Mouse (Mus musculus): Measurements from ENCODE around the gene Nab2. TPM values are rescaled to one million over a fixed set of nuclear protein-coding genes. Genes with fewer than 3 reads are reported as not detected.
A peak's percentile ranks its signal among the peaks of the same experiment; 100 is the strongest.

Nab2 gene
- polyA plus RNA-seq, 1 experiment from 2014 or later, result 6.8 TPM

GRCm38 (mm10) chr10:127691053-127691452 lies 22.7 kb upstream of the Nab2 start:
- H3K27me3 ChIP-seq (ENCODE audit: control insufficient read depth, insufficient read depth, low read length), result no peaks in the 10 kb centered on the region
- TF ChIP-seq CTCF (IDR thresholded peaks at IDR 0.05; ENCODE audit: low read depth) (peak; percentile 35), EP300 (optimal IDR thresholded peaks at IDR 0.05) (no peak)
- no peak for DNase-seq (ENCODE audit: low spot score)
- no peak for ATAC-seq (ENCODE audit: low FRiP score, low TSS enrichment)
- H3K4me2 ChIP-seq (replicated peaks; ENCODE audit: low read depth), result no peak overlapping the region
- H3K9ac ChIP-seq (ENCODE audit: low read length), result no peak overlapping the region
- H3K36me3 ChIP-seq (ENCODE audit: control insufficient read depth, insufficient read depth, low read length), result peaks cover 11% of the 10 kb centered on the region
- H3K4me3 ChIP-seq (ENCODE audit: low read depth, low read length), result no peak overlapping the region
- H3K9me3 ChIP-seq (ENCODE audit: control insufficient read depth, low read length), result no peaks in the 10 kb centered on the region
- WGBS, result 18% methylated on average over 1 of the region's 1 CpGs
- no peaks in the 10 kb centered on the region for H3K4me1 ChIP-seq (replicated peaks; ENCODE audit: control insufficient read depth, insufficient read depth)
- H3K27ac ChIP-seq (replicated peaks), result no peak overlapping the region

GRCm38 (mm10) chr10:127682886-127683285 lies 14.5 kb upstream of the Nab2 start:
- 78% methylated on average over 6 of the region's 6 CpGs for WGBS
- ATAC-seq (ENCODE audit: low FRiP score, low TSS enrichment) (no peak), DNase-seq (ENCODE audit: low spot score) (no peak)
- H3K27me3 ChIP-seq (ENCODE audit: control insufficient read depth, insufficient read depth, low read length), result no peaks in the 10 kb centered on the region
- TF ChIP-seq EP300 (optimal IDR thresholded peaks at IDR 0.05) (no peak), CTCF (IDR thresholded peaks at IDR 0.05; ENCODE audit: low read depth) (no peak)
- H3K9ac ChIP-seq (ENCODE audit: low read length), result no peak overlapping the region
- H3K4me2 ChIP-seq (replicated peaks; ENCODE audit: low read depth), result no peak overlapping the region
- H3K27ac ChIP-seq (replicated peaks), result no peak overlapping the region
- H3K4me3 ChIP-seq (ENCODE audit: low read depth, low read length), result no peak overlapping the region
- no peaks in the 10 kb centered on the region for H3K4me1 ChIP-seq (replicated peaks; ENCODE audit: control insufficient read depth, insufficient read depth)
- H3K36me3 ChIP-seq (ENCODE audit: control insufficient read depth, insufficient read depth, low read length), result no peaks in the 10 kb centered on the region
- no peaks in the 10 kb centered on the region for H3K9me3 ChIP-seq (ENCODE audit: control insufficient read depth, low read length)

DNA sequence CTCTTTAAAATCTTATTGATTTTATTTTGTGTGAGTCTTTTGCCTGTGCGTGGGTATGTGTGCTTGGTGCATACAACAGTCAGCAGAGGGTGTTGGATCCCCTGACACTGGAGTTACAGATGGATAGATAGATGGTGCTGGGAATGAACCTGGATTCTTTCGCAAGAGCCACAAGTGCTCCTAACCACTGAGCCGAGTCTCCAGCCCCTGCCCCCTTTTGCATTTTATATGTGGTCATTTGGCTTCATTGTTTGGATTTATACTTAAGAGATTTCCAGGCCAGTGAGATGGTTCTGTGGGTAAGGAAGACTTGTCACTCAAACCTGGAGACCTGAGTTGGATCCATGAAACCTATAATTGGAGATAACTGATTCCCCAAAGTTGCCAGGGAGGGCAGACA lies 11.5 kb upstream of the Nab2 start:
- Histone ChIP-seq H3K9ac (ENCODE audit: low read length) (no peak overlapping the region), H3K27me3 (ENCODE audit: control insufficient read depth, insufficient read depth, low read length) (no peaks in the 10 kb centered on the region), H3K4me3 (ENCODE audit: low read depth, low read length) (no peak overlapping the region), H3K27ac (replicated peaks) (no peak overlapping the region), H3K4me1 (replicated peaks; ENCODE audit: control insufficient read depth, insufficient read depth) (no peaks in the 10 kb centered on the region), H3K36me3 (ENCODE audit: control insufficient read depth, insufficient read depth, low read length) (no peaks in the 10 kb centered on the region), H3K4me2 (replicated peaks; ENCODE audit: low read depth) (no peak overlapping the region), H3K9me3 (ENCODE audit: control insufficient read depth, low read length) (no peaks in the 10 kb centered on the region)
- ATAC-seq (ENCODE audit: low FRiP score, low TSS enrichment), result no peak
- WGBS, result 85% methylated on average over 3 of the region's 3 CpGs
- TF ChIP-seq EP300 (optimal IDR thresholded peaks at IDR 0.05), result no peak
- TF ChIP-seq CTCF (IDR thresholded peaks at IDR 0.05; ENCODE audit: low read depth), result no peak
- no peak for DNase-seq (ENCODE audit: low spot score)

DNA sequence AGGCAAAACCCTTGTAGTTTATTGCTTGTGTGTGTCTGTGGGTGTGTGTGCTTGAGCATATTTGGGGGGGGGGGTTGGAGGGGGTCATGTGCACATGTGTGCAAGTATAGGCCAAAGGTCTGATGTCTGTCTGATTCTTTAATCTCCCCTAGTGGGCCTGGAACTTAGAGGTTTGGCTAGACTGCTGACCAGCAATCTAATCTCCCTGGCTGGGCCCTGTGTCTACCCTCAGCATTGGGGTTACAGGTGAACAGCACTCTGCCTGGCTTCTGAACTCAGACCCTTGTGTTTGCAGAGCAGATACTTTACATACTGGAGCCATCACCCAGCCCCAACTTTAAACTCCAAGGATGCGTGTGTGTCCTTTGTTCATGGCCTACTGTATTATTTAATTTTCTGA lies 10.8 kb upstream of the Nab2 start:
- no peak for DNase-seq (ENCODE audit: low spot score)
- no peaks in the 10 kb centered on the region for H3K27me3 ChIP-seq (ENCODE audit: control insufficient read depth, insufficient read depth, low read length)
- no peak for ATAC-seq (ENCODE audit: low FRiP score, low TSS enrichment)
- H3K36me3 ChIP-seq (ENCODE audit: control insufficient read depth, insufficient read depth, low read length), result no peaks in the 10 kb centered on the region
- H3K9ac ChIP-seq (ENCODE audit: low read length), result no peak overlapping the region
- H3K9me3 ChIP-seq (ENCODE audit: control insufficient read depth, low read length), result no peaks in the 10 kb centered on the region
- no peak overlapping the region for H3K4me2 ChIP-seq (replicated peaks; ENCODE audit: low read depth)
- H3K4me3 ChIP-seq (ENCODE audit: low read depth, low read length), result no peak overlapping the region
- TF ChIP-seq EP300 (optimal IDR thresholded peaks at IDR 0.05) (no peak), CTCF (IDR thresholded peaks at IDR 0.05; ENCODE audit: low read depth) (no peak)
- no peaks in the 10 kb centered on the region for H3K4me1 ChIP-seq (replicated peaks; ENCODE audit: control insufficient read depth, insufficient read depth)
- H3K27ac ChIP-seq (replicated peaks), result no peak overlapping the region
- WGBS, result 81% methylated on average over 1 of the region's 1 CpGs

DNA sequence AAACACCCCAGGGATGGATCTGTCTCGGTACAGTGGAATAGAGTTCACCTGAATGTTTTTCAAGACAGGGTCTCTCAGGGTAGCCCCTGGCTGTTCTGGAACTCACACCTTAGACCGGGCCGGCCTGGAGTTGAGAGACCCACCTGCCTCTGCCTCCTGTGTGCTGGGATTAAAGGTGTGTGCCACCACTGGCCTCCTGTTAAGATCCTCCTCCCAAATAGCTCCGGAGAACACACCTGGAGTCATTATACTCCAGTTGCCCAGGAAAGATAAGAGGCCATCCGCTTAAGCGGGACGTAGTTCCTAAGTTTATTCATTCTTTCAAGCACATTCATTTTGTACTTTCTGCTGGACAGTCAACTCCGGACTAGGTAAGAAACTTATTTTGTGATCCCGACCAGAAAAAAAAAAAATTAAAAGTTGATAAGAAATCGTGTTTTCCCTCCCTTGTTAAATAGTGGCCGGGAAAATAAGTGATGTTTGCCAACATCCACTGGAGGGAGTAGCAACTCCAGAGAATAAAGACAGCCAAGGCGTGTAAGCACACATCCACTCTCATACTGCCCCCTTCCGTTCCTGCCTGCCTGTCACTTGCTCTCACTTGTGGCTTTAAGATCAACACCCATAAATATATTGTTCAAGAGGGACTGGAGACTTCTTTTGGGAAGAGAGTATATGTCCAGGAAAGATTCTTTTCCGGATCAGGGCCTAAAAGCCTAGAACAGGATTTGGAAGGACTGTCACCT lies 9.4 kb upstream of the Nab2 start:
- WGBS, result 11% methylated on average over 14 of the region's 14 CpGs
- Histone ChIP-seq H3K4me3 (ENCODE audit: low read depth, low read length) (peak overlapping the region; percentile 70), H3K4me2 (replicated peaks; ENCODE audit: low read depth) (peak overlapping the region; percentile 96), H3K36me3 (ENCODE audit: control insufficient read depth, insufficient read depth, low read length) (no peaks in the 10 kb centered on the region), H3K27me3 (ENCODE audit: control insufficient read depth, insufficient read depth, low read length) (no peaks in the 10 kb centered on the region), H3K4me1 (replicated peaks; ENCODE audit: control insufficient read depth, insufficient read depth) (no peaks in the 10 kb centered on the region), H3K9ac (ENCODE audit: low read length) (peak overlapping the region; percentile 76), H3K27ac (replicated peaks) (peak overlapping the region; percentile 78), H3K9me3 (ENCODE audit: control insufficient read depth, low read length) (no peaks in the 10 kb centered on the region)
- DNase-seq (ENCODE audit: low spot score), result peak; percentile 82
- peak; percentile 97 for TF ChIP-seq CTCF (IDR thresholded peaks at IDR 0.05; ENCODE audit: low read depth)
- no peak for TF ChIP-seq EP300 (optimal IDR thresholded peaks at IDR 0.05)
- no peak for ATAC-seq (ENCODE audit: low FRiP score, low TSS enrichment)

Data from stomach, postnatal 0 days (tissue).